Mouse (Mus musculus) limb, embryonic 13.5 days (tissue): ENCODE measurements around the gene Olfr765. TPM values are rescaled to one million over a fixed set of nuclear protein-coding genes. Genes with fewer than 3 reads are reported as not detected.
"Not testable (repeated sequence)": the region's sequence is repeated elsewhere in the genome, so short reads cannot be mapped to it uniquely, and the experiment has no call there.

Experiments
- ATAC-seq: fragments of 200-750 bp; cut with Nextera tagmentation; 2 replicates; pipeline ENCODE4 v1.8.0; 2017; ENCODE audit warnings: low read depth, moderate number of reproducible peaks, moderate TSS enrichment; ENCODE audit not compliant: low FRiP score
- H3K27ac ChIP-seq: fragments of 300-500 bp; sonication (generic); 2 replicates; pipeline ENCODE4 v1.5.1; 2015; ENCODE audit warnings: inconsistent platforms, mild to moderate bottlenecking, moderate library complexity
- H3K27me3 ChIP-seq: fragments of 300-500 bp; sonication (generic); 2 replicates; pipeline ENCODE4 v1.6.1; 2015; ENCODE audit warnings: mild to moderate bottlenecking, inconsistent platforms
- H3K36me3 ChIP-seq: fragments of 300-500 bp; sonication (generic); 2 replicates; pipeline ENCODE4 v1.6.1; 2015; ENCODE audit warnings: inconsistent platforms, mild to moderate bottlenecking, moderate library complexity
- H3K4me1 ChIP-seq: fragments of 300-500 bp; sonication (generic); 2 replicates; pipeline ENCODE4 v1.6.1; 2015; ENCODE audit warnings: inconsistent platforms
- H3K4me2 ChIP-seq: fragments of 300-500 bp; sonication (generic); replicated peaks from 2 replicates; pipeline ENCODE4 v1.6.1; 2015; ENCODE audit warnings: inconsistent platforms, mild to moderate bottlenecking, moderate library complexity
- H3K4me3 ChIP-seq: fragments of 300-500 bp; sonication (generic); 2 replicates; pipeline ENCODE4 v1.5.1; 2015; ENCODE audit warnings: moderate library complexity, mild to moderate bottlenecking, inconsistent platforms
- H3K9ac ChIP-seq: fragments of 300-500 bp; sonication (generic); 2 replicates; pipeline ENCODE4 v1.6.1; 2015; ENCODE audit warnings: mild to moderate bottlenecking, inconsistent platforms
- H3K9me3 ChIP-seq: fragments of 300-500 bp; sonication (generic); 2 replicates; pipeline ENCODE4 v1.6.1; 2016; ENCODE audit warnings: inconsistent platforms
- WGBS: fragments of 180-500 bp; shearing (Covaris S2); methylation state at CpG from one replicate; pipeline ENCODE4 v1.1.7; 2015; 5-methylcytosine and 5-hydroxymethylcytosine counted together
- polyA plus RNA-seq: library from polyadenylated mRNA; unstranded; fragments of >200 nt; fragmentation: Nextera tagmentation; extraction: Ambion mirVana; gene quantifications from 2 replicates; pipeline ENCODE4 v1.2.1, GENCODE M21; 2015

The Olfr765 gene
- polyA plus RNA-seq: not detected in 2 replicates

DNA sequence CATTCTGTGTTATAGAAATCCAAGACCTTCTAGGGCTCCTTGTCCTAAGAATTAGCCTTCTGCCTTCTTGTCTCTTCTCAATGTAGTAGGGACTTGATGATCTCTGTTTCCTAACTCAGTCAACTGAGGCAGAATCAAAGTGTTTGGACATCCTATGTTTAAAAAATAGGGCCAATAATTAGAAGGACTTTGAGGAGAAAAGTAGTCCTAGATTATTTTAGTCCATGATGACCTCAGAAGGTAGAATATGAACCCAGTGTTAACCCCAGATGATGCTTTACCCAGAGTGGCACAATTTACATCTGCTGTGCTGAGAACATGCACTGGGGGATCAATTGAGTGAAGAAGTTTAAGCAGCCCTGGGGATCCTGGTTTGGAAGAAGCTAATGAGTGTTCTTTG lies at the start of gene Olfr765:
Olfr765 (minus strand) TSS at position 101 of the 400 bp plus-strand sequence.
- not testable (repeated sequence) for H3K9ac ChIP-seq, H3K27me3 ChIP-seq, H3K36me3 ChIP-seq, H3K4me3 ChIP-seq, ATAC-seq, H3K4me2 ChIP-seq, H3K9me3 ChIP-seq, H3K27ac ChIP-seq, H3K4me1 ChIP-seq

DNA sequence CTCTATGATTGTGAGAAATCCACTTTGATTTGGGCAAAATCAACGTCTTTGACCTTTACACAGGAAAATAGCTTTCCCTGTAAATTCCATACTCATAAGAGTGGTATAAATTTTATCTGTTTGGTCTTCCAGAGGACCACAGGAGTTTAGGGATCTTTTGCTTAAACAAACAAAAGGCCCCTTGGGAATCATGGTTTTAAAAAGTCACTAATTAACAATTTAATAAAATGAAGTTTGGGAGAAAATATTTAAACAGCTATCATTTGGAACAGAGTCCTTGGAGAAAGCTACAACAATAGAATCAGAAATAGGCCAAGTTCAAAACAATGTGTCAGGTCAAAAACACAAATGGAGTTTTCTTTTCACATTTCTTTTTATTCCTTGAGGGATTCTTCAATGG lies 49.5 kb upstream of the Olfr765 start, which contains the start of gene Olfr768:
Olfr768 (minus strand) TSS at position 101 of the 400 bp plus-strand sequence.
- 81% methylated on average over 1 of the region's 1 CpGs for WGBS
- no peak within 1 kb of the TSS for H3K27ac ChIP-seq
- no peak for ATAC-seq
- no peaks in the 10 kb centered on the region for H3K4me1 ChIP-seq
- no peaks in the 10 kb centered on the region for H3K9me3 ChIP-seq
- H3K4me2 ChIP-seq: no peak within 1 kb of the TSS
- no peaks in the 10 kb centered on the region for H3K27me3 ChIP-seq
- no peak within 1 kb of the TSS for H3K9ac ChIP-seq
- no peaks in the 10 kb centered on the region for H3K36me3 ChIP-seq
- no peak within 1 kb of the TSS for H3K4me3 ChIP-seq

DNA sequence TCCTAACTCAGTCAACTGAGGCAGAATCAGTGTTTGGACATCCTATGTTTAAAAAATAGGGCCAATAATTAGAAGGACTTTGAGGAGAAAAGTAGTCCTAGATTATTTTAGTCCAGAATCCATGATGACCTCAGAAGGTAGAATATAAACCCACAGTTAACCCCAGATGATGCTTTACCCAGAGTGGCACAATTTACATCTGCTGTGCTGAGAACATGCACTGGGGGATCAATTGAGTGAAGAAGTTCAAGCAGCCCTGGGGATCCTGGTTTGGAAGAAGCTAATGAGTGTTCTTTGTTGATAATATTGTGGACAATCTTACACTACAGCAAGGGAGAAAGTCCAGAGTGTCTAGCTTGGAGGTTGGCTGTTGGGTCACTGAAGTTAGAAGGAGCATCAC lies 33.0 kb upstream of the Olfr765 start, which contains the start of gene Olfr767:
Olfr767 (minus strand) TSS at position 101 of the 400 bp plus-strand sequence.
- not testable (repeated sequence) for H3K9me3 ChIP-seq, H3K27me3 ChIP-seq, H3K36me3 ChIP-seq, H3K4me2 ChIP-seq, ATAC-seq, H3K27ac ChIP-seq, H3K4me3 ChIP-seq, H3K9ac ChIP-seq, H3K4me1 ChIP-seq

DNA sequence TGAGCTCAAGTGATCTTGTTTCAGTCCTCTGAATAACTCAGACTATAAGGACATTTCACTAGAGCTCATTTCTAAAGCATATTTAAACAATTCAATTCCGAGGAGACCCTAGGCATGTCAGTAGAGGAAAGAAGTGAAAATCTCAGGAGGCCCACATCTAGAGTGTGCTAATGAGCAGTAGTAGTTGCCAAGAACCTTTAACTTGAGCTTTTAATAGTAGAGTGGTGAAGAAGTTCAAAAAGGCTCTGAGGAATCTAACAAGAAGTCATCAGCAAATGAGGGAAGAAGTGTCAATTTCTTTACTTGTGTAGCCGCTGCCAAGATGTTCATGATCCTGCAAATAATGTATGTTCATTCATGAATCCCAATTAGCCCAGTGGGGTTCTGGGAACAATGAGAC lies 19.1 kb upstream of the Olfr765 start, which contains the start of gene Olfr766-ps1:
Olfr766-ps1 (minus strand) TSS at position 101 of the 400 bp plus-strand sequence.
- 84% methylated on average over 2 of the region's 2 CpGs for WGBS
- H3K4me2 ChIP-seq: no peak within 1 kb of the TSS
- H3K9ac ChIP-seq: no peak within 1 kb of the TSS
- H3K4me1 ChIP-seq: no peaks in the 10 kb centered on the region
- H3K27me3 ChIP-seq: no peaks in the 10 kb centered on the region
- no peak within 1 kb of the TSS for H3K27ac ChIP-seq
- H3K9me3 ChIP-seq: no peaks in the 10 kb centered on the region
- ATAC-seq: no peak
- no peak within 1 kb of the TSS for H3K4me3 ChIP-seq
- no peaks in the 10 kb centered on the region for H3K36me3 ChIP-seq

DNA sequence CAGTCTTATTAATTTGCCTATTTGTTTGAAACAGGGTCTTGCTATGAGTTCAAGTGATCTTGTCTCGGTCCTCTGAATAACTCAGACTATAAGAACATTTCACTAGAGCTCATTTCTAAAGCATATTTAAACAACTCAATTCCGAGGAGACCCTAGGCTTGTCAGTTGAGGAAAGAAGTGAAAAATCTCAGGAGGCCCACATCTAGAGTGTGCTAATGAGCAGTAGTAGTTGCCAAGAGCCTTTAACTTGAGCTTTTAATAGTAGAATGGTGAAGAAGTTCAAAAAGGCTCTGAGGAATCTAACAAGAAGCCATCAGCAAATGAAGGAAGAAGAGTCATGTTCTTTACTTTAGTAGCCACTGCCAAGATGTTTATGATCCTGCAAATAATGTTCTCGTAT lies 10.0 kb downstream of the Olfr765 start, which contains the start of gene Olfr764-ps1:
Olfr764-ps1 (minus strand) TSS at position 101 of the 400 bp plus-strand sequence.
- H3K9ac ChIP-seq: no peak within 1 kb of the TSS
- H3K9me3 ChIP-seq: no peaks in the 10 kb centered on the region
- H3K27ac ChIP-seq: no peak within 1 kb of the TSS
- H3K4me2 ChIP-seq: no peak within 1 kb of the TSS
- H3K4me3 ChIP-seq: no peak within 1 kb of the TSS
- H3K4me1 ChIP-seq: no peaks in the 10 kb centered on the region
- H3K27me3 ChIP-seq: no peaks in the 10 kb centered on the region
- H3K36me3 ChIP-seq: no peaks in the 10 kb centered on the region
- WGBS: 77% methylated on average over 3 of the region's 3 CpGs
- no peak for ATAC-seq

DNA sequence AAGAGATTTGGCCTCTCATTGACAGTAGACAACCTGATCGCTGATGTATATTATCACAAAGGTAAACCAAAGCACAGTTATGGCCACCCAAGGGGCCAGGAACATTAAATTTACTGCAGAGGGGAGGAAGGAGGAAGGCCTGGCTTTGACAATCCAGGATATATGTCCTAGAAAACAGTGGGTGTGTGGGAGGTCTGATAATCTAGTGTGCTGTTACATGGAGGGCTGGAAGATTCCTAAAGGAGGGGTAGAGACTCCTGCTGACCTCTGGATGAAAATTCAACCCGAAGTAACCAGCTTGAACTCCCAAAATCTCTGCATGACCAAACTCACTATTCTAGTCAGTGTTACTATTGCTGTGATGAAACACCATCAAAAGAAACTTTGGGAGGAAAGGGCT lies 21.5 kb downstream of the Olfr765 start:
- Histone ChIP-seq H3K4me2 (no peak overlapping the region), H3K9ac (no peak overlapping the region), H3K9me3 (no peaks in the 10 kb centered on the region), H3K4me1 (no peaks in the 10 kb centered on the region), H3K27ac (no peak overlapping the region), H3K27me3 (no peaks in the 10 kb centered on the region), H3K36me3 (no peaks in the 10 kb centered on the region), H3K4me3 (no peak overlapping the region)
- ATAC-seq: no peak
- 72% methylated on average over 2 of the region's 2 CpGs for WGBS

DNA sequence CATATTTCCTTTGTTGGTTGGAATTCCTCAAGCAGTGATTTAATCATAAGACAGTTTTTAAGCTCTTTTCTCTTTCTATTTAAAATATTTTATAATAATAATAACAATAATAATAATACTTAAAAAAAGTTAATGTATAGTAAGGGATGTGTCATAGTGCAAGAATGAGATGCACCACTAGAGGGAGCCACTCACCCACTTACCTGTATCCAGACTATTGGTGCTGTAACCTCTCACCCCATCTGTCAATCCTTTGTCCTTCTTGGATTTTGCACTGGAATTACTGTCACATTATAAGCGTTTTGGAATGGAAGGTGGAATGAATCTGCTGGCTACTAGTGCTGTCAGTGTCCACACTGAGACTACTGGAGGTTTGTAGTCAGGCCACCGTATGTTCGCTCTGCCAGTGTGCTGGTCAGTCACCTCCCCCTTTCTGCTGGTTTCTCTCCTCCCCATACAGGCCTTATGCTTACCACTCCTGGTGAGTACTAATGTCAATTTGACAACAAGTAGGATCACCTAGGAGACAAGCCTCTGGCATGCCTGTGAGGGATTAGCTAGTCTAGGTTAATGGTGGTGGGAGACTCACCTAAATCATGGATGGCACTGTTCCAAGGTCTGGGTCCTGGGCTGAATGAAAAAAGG lies 23.7 kb downstream of the Olfr765 start:
- no peak overlapping the region for H3K4me2 ChIP-seq
- H3K27ac ChIP-seq: no peak overlapping the region
- H3K27me3 ChIP-seq: no peaks in the 10 kb centered on the region
- H3K36me3 ChIP-seq: no peaks in the 10 kb centered on the region
- no peaks in the 10 kb centered on the region for H3K9me3 ChIP-seq
- no peaks in the 10 kb centered on the region for H3K4me1 ChIP-seq
- H3K4me3 ChIP-seq: no peak overlapping the region
- ATAC-seq: peak; percentile 54; the same call in 1 of the 2 replicates
- WGBS: 55% methylated on average over 3 of the region's 3 CpGs
- no peak overlapping the region for H3K9ac ChIP-seq

DNA sequence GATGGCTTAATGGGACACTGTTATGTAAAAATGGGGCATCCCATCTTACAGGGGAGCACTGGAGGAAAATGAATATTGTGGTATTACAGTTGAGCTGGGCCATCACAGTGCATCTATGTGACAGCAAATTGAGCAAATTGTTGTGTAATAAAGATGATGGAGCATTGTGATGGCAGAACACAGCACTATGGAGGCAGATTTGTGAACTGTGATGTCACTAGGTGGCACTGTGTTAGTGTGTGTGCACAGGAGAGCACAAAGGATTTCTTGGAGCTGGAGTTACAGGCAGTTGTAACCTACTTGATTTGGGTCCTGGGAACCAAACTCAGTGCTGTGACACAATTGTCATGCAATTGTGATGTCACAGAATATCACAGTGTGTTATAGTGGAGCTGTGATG lies 26.5 kb downstream of the Olfr765 start:
- Histone ChIP-seq H3K27ac (no peak overlapping the region), H3K4me1 (no peaks in the 10 kb centered on the region), H3K9ac (no peak overlapping the region), H3K4me3 (no peak overlapping the region), H3K27me3 (no peaks in the 10 kb centered on the region), H3K9me3 (no peaks in the 10 kb centered on the region), H3K36me3 (no peaks in the 10 kb centered on the region), H3K4me2 (no peak overlapping the region)
- no peak; the same call in 1 of the 2 replicates for ATAC-seq

DNA sequence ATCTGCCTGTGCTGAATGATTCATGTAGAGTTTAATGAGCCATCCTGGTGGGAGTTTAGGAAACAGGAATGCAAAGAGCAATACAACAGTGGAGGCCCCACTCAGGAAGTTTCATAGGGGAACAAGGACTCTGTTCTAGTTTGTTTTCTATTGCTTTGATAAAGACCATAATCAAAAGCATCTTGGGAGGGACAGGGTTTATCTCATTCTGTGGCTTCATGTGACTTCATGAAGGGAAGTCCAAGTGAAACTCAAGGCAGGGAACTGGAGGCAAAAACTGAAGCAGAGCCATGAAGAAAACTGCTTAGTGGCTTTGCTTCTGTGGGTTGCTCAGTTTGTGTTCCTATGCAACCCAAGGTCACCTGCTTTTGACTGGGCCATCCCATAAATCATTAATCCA lies 35.3 kb downstream of the Olfr765 start:
- Histone ChIP-seq H3K27me3 (no peaks in the 10 kb centered on the region), H3K4me3 (no peak overlapping the region), H3K4me2 (no peak overlapping the region), H3K36me3 (no peaks in the 10 kb centered on the region), H3K9ac (no peak overlapping the region), H3K27ac (no peak overlapping the region), H3K9me3 (no peaks in the 10 kb centered on the region), H3K4me1 (no peaks in the 10 kb centered on the region)
- no peak for ATAC-seq

DNA sequence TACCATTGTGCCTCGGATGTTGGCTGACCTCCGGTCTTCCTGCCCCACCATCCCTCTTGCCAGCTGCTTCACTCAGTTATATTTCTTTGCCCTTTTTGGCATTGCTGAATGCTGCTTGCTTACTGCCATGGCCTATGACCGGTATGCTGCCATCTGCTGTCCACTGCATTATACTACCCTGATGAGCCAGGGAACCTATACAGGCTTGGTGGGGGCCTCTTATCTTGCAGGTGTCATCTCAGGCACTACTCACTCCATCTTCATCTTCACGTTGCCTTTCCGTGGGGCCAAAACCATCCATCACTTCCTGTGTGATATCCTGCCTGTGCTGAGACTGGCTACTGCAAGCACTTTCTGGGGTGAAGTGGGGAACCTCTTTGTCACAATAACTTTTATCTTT lies 38.3 kb downstream of the Olfr765 start:
- not testable (repeated sequence) for H3K4me3 ChIP-seq, H3K4me2 ChIP-seq, H3K27me3 ChIP-seq, ATAC-seq, H3K27ac ChIP-seq, H3K9ac ChIP-seq, H3K36me3 ChIP-seq, H3K9me3 ChIP-seq, H3K4me1 ChIP-seq
- 81% methylated on average over 2 of the region's 5 CpGs for WGBS

DNA sequence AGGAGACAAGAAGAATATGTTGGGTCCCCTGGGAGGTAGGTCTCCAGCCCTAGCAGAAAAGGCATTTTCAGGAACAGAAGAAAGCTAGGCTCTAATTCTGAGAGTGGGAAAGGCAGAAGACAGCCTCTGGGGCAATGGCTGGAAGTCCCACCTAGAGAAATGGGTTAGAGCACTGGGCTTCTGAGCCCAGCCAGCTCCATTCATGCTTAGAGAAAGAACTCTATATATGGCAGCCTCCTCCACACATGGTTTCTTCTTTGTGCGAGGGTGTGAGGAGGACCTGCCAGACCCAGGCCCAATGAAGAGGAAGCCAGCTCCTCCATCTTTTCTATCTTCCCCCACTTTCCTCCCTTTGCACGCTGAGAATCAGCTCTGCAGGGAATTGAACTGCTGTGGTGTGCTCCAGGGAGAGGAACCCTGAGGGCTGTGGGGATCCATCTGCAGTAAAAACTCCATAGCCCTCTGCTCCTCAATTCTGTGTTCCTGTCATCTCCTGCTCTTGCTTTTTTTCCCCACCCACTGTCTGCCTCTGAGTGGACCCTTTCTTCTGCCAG lies 39.4 kb downstream of the Olfr765 start, which contains the start of gene Olfr763:
Olfr763 (plus strand) TSS at position 504 of the 554 bp plus-strand sequence.
- ATAC-seq: no peak
- WGBS: 64% methylated on average over 2 of the region's 2 CpGs
- H3K9me3 ChIP-seq: peaks cover 8% of the 10 kb centered on the region; the same call in 1 of the 2 replicates
- H3K4me3 ChIP-seq: no peak within 1 kb of the TSS
- H3K9ac ChIP-seq: no peak within 1 kb of the TSS
- H3K27ac ChIP-seq: no peak within 1 kb of the TSS
- H3K36me3 ChIP-seq: no peaks in the 10 kb centered on the region
- H3K4me1 ChIP-seq: no peaks in the 10 kb centered on the region
- no peaks in the 10 kb centered on the region for H3K27me3 ChIP-seq
- no peak within 1 kb of the TSS for H3K4me2 ChIP-seq

DNA sequence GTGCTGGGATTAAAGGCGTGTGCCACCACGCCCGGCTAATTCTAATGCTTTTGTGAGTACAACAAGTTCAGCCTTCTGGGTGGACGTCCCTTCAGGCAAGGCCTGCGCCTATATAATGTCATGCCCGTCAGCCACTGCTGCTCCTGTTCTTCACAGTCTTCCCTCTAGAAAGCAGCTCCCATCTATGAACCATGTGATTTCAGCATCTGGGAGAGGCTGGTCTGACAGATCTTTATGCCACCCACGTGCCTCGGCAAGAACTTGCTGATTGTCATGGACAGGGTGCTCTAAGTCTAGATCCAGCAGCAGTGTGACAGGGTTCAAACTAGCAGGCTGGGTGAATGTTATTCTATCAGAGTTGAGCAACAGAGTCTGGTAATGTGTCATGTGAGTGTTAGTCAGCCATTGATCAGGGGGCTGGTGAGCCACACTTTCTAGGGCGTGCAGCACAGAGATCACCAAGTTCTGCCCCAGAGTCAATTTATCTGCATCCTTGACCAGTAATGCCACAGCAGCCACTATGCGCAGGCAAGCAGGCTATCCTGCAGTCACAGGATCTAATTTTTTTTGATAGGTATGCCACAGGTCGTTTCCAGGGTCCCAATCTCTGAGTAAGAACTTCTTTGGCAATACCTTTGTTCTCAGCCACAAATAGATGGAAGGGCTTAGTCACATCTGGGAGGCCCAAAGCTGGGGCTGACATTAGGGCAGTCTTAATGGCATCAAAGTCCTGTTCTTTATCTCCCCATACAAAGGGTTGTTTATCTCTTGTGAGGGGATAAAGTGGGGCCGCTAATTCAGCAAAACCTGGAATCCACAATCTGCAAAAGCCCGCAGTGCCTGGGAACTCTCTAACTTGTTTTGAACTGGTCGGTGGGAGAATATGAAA lies 45.5 kb downstream of the Olfr765 start:
- Histone ChIP-seq H3K4me2 (no peak overlapping the region), H3K9ac (no peak overlapping the region), H3K4me3 (no peak overlapping the region), H3K4me1 (no peaks in the 10 kb centered on the region), H3K36me3 (no peaks in the 10 kb centered on the region), H3K27ac (no peak overlapping the region), H3K27me3 (no peaks in the 10 kb centered on the region), H3K9me3 (peaks cover 8% of the 10 kb centered on the region; the same call in 1 of the 2 replicates)
- whole genome bisulfite sequencing: 78% methylated on average over 14 of the region's 14 CpGs
- ATAC-seq: no peak
